Mouse (Mus musculus): ENCODE data around the gene Kctd21. TPM values are rescaled to one million over a fixed set of nuclear protein-coding genes. Genes with fewer than 3 reads are reported as not detected.

Gene Kctd21
- polyA plus RNA-seq, 1 experiment from 2014 or later, result 4.0 TPM

DNA sequence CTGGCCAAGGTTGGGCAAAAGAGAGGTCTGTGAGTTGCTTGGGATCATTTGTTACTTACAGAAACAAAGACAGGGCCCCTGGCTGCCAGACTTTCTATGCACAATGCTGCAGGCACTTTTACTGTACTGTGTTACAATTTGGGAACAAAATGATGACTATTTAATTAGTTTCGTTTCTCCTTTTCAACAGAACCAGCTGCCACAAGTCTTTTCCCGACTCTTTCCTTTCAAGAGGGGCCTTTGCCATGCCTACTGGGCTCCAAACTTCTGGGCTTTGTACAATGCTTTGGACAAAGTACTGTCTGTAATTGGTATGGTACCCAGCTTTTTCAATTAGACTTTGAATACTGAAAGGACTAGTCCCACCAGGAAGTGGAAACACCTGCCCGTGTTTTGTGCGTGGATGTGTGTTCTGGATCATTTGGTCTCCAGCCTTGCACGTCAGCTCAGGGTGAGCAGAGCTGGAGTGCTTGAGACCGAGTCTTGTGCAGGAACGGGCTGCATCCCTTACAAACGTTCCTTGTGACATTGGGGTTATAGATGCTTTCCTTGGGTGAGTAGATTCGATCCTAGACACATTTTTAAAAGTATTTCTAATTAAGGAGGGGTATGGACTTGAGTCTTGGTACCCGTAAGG, 51.5 kb downstream of the Kctd21 start:
- no peak overlapping the region for H3K4me3 ChIP-seq
- H3K9me3 ChIP-seq, result no peaks in the 10 kb centered on the region
- no peak overlapping the region for H3K27ac ChIP-seq (replicated peaks)
- H3K4me1 ChIP-seq, result no peaks in the 10 kb centered on the region
- H3K27me3 ChIP-seq (replicated peaks; ENCODE audit: low read depth, poor library complexity, severe bottlenecking), result no peaks in the 10 kb centered on the region
- WGBS, result 92% methylated on average over 10 of the region's 10 CpGs
- peaks cover 98% of the 10 kb centered on the region for H3K36me3 ChIP-seq (replicated peaks)
- DNase-seq (ENCODE audit: low spot score), result no peak

DNA sequence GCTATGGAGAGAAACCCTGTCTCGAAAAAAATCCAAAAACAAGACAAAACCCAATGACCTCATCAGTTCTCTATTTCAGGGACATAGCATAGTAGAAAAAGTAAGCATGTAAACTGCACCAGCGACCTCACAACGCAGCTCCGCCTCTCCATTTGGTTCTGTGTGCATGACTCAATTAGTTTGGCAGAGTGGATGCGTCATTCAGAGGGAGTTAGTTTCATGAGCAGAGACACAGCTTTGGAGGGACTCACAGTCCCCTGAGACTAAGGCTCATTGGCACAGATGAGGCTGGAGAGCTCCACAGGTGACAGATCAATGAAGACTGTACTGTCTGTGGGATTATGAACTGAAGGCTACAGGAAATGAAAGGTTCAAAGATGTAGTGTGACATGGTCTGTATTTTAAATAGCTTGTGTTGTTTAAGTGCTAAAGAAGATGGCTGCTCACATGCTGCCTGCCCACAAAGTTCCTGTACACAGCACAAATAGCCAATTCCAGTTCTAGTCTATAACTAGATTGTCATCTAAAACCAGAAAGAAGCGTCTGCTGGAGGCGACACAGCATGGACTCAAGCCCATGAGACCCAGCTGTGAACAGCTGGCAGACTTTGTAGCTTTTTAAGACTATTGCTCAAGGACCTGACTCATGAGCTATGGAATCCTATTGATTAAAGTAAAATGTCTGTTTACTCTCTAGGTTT, 54.1 kb downstream of the Kctd21 start:
- WGBS, result 91% methylated on average over 7 of the region's 7 CpGs
- Histone ChIP-seq H3K4me3 (no peak overlapping the region), H3K9me3 (no peaks in the 10 kb centered on the region), H3K4me1 (no peaks in the 10 kb centered on the region), H3K36me3 (replicated peaks) (peaks cover 99% of the 10 kb centered on the region), H3K27ac (replicated peaks) (no peak overlapping the region), H3K27me3 (replicated peaks; ENCODE audit: low read depth, poor library complexity, severe bottlenecking) (no peaks in the 10 kb centered on the region)
- no peak for DNase-seq (ENCODE audit: low spot score)

GRCm38 (mm10) chr7:97386806-97387370, 54.8 kb downstream of the Kctd21 start:
- DNase-seq (ENCODE audit: low spot score), result no peak
- H3K9me3 ChIP-seq, result no peaks in the 10 kb centered on the region
- no peaks in the 10 kb centered on the region for H3K27me3 ChIP-seq (replicated peaks; ENCODE audit: low read depth, poor library complexity, severe bottlenecking)
- H3K27ac ChIP-seq (replicated peaks), result no peak overlapping the region
- WGBS, result 91% methylated on average over 5 of the region's 5 CpGs
- no peak overlapping the region for H3K4me3 ChIP-seq
- H3K4me1 ChIP-seq, result no peaks in the 10 kb centered on the region
- H3K36me3 ChIP-seq (replicated peaks), result peaks cover 99% of the 10 kb centered on the region

- H3K9me3 ChIP-seq, result no peaks in the 10 kb centered on the region
- peaks cover 100% of the 10 kb centered on the region for H3K36me3 ChIP-seq (replicated peaks)
- no peaks in the 10 kb centered on the region for H3K4me1 ChIP-seq
- no peak for DNase-seq (ENCODE audit: low spot score)
- H3K27me3 ChIP-seq (replicated peaks; ENCODE audit: low read depth, poor library complexity, severe bottlenecking), result no peaks in the 10 kb centered on the region
- no peak overlapping the region for H3K27ac ChIP-seq (replicated peaks)
- H3K4me3 ChIP-seq, result no peak overlapping the region
- WGBS, result 93% methylated on average over 8 of the region's 8 CpGs
Observed at GRCm38 (mm10) chr7:97387561-97388147, 55.5 kb downstream of the Kctd21 start.

- H3K36me3 ChIP-seq (replicated peaks), result peaks cover 99% of the 10 kb centered on the region
Observed at GRCm38 (mm10) chr7:97388541-97388940, 56.4 kb downstream of the Kctd21 start.

DNA sequence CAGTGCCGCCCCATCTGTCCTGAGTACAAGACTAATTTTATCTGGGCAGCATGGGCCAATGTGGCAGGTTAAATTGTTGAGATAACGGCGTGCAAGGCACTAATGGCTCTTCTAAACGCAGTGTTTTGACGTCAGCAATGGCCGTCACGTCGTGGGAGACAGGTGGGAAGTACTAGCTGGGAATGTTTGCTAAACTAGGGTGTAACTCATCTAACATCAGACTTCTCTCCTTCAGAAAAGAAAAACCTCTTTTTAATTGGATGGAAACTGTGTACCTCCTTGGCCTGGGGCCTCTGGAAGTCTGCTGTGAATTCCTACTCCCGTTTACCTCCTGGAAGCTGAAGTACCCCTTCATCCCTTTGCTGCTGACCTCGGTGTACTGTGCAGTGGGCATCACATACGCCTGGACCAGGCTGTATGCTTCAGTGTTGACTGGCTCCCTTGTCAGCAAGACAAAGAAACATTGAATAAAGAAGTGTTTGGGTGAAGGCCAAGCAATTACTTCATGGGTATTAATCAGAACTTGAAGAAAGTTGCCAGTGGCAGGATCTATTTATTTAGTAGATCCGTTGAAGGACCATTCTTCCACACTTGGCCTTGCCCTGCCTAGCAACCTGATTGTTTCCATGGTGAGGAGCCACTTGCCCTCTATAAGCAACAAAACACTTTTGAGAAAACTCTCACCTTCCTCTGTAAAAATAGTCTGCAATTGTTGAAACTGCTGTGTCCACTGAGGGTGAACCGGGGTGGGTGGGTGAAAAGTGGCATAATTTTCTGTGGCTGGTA, 59.4 kb downstream of the Kctd21 start:
- Histone ChIP-seq H3K4me3 (no peak overlapping the region), H3K4me1 (no peaks in the 10 kb centered on the region), H3K36me3 (replicated peaks) (peaks cover 76% of the 10 kb centered on the region), H3K9me3 (no peaks in the 10 kb centered on the region), H3K27me3 (replicated peaks; ENCODE audit: low read depth, poor library complexity, severe bottlenecking) (no peaks in the 10 kb centered on the region), H3K27ac (replicated peaks) (no peak overlapping the region)
- no peak for DNase-seq (ENCODE audit: low spot score)
- 93% methylated on average over 13 of the region's 13 CpGs for WGBS

More at GRCm38 (mm10) chr7:97388541-97388940, 56.4 kb downstream of the Kctd21 start:
- Histone ChIP-seq H3K27ac (replicated peaks) (no peak overlapping the region), H3K4me3 (no peak overlapping the region), H3K27me3 (replicated peaks; ENCODE audit: low read depth, poor library complexity, severe bottlenecking) (no peaks in the 10 kb centered on the region), H3K9me3 (no peaks in the 10 kb centered on the region), H3K4me1 (no peaks in the 10 kb centered on the region)
- WGBS, result 91% methylated on average over 4 of the region's 4 CpGs
- DNase-seq (ENCODE audit: low spot score), result no peak

DNA sequence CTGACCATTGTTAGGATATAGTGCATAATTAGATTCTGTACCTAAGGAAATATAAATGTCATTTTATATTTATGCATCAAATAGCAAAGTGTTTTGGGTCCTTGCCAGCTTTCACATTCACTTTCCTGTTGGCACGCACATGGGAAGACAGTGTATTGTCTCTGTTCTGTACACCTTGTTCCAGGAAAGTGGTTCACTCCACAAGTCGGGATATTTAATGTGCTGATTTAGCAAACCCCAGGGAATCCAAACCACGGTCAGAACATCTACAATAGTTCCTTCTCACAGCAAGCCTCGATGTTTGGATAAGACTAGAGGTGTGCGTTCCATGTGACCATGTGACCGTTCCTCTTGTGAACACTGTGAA, 59.9 kb downstream of the Kctd21 start:
- Histone ChIP-seq H3K4me1 (no peaks in the 10 kb centered on the region), H3K36me3 (replicated peaks) (peaks cover 70% of the 10 kb centered on the region), H3K27me3 (replicated peaks; ENCODE audit: low read depth, poor library complexity, severe bottlenecking) (no peaks in the 10 kb centered on the region), H3K27ac (replicated peaks) (no peak overlapping the region), H3K9me3 (no peaks in the 10 kb centered on the region), H3K4me3 (no peak overlapping the region)
- 96% methylated on average over 6 of the region's 6 CpGs for WGBS
- no peak for DNase-seq (ENCODE audit: low spot score)

DNA sequence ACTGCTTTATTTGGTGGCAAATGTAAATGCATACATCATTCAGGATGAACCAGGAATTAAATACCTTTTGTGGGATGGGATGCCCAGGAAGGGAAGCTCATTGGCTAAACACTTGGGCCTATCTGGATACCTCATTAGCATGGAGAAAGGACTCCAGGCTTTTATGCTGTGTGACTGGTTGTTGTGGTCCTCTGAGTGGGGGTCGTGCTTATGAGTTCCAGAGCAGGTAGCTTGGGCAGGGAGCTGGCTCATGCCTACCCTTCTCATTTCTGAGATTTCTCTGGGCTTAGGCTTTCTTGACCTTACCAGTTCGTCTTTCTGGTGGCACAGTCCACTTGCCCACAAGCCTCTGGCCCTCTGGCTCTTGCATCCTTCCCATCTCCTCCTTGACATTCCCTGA, 62.2 kb downstream of the Kctd21 start:
- H3K4me1 ChIP-seq, result peaks cover 1% of the 10 kb centered on the region; the same call in 1 of the 2 replicates
- 69% methylated on average over 2 of the region's 2 CpGs for WGBS
- no peaks in the 10 kb centered on the region for H3K9me3 ChIP-seq
- H3K27ac ChIP-seq (replicated peaks), result no peak overlapping the region
- no peaks in the 10 kb centered on the region for H3K27me3 ChIP-seq (replicated peaks; ENCODE audit: low read depth, poor library complexity, severe bottlenecking)
- H3K36me3 ChIP-seq (replicated peaks), result peaks cover 47% of the 10 kb centered on the region
- DNase-seq (ENCODE audit: low spot score), result no peak
- H3K4me3 ChIP-seq, result no peak overlapping the region

- H3K4me1 ChIP-seq, result peaks cover 21% of the 10 kb centered on the region
- H3K36me3 ChIP-seq (replicated peaks), result peaks cover 29% of the 10 kb centered on the region
- H3K27ac ChIP-seq (replicated peaks), result no peak overlapping the region
- DNase-seq (ENCODE audit: low spot score), result no peak
- peaks cover 7% of the 10 kb centered on the region for H3K9me3 ChIP-seq
- H3K4me3 ChIP-seq, result no peak overlapping the region
- H3K27me3 ChIP-seq (replicated peaks; ENCODE audit: low read depth, poor library complexity, severe bottlenecking), result no peaks in the 10 kb centered on the region
- WGBS, result 90% methylated on average over 6 of the region's 6 CpGs
Observed at GRCm38 (mm10) chr7:97398943-97399342, 66.8 kb downstream of the Kctd21 start.

Other genes with a start within 250 kb of the Kctd21 start
- 1.8 TPM in 2 replicates for gene Usp35, start 307 bp upstream of the Kctd21 start, polyA plus RNA-seq (2016; fragmentation: Nextera tagmentation; extraction: Ambion mirVana)
- gene Alg8, start 39.3 kb downstream of the Kctd21 start, polyA plus RNA-seq (2016; fragmentation: Nextera tagmentation; extraction: Ambion mirVana), result 55.2 and 58.8 TPM in 2 replicates
- gene Ndufc2, start 67.7 kb downstream of the Kctd21 start, polyA plus RNA-seq (2016; fragmentation: Nextera tagmentation; extraction: Ambion mirVana), result 304 and 310 TPM in 2 replicates
- 0.26 and 0.45 TPM in 2 replicates for gene Thrsp, start 85.4 kb downstream of the Kctd21 start, polyA plus RNA-seq (2016; fragmentation: Nextera tagmentation; extraction: Ambion mirVana)
- 0.45 and 0.95 TPM in 2 replicates for gene Kctd14, start 119.0 kb downstream of the Kctd21 start, polyA plus RNA-seq (2016; fragmentation: Nextera tagmentation; extraction: Ambion mirVana)
- gene Ints4, start 148.6 kb downstream of the Kctd21 start, polyA plus RNA-seq (2016; fragmentation: Nextera tagmentation; extraction: Ambion mirVana), result 67.9 and 68.3 TPM in 2 replicates
- 35.9 and 38.0 TPM in 2 replicates for gene Aamdc, start 247.2 kb downstream of the Kctd21 start, polyA plus RNA-seq (2016; fragmentation: Nextera tagmentation; extraction: Ambion mirVana)
- 26.2 and 27.0 TPM in 2 replicates for gene Rsf1, start 247.6 kb downstream of the Kctd21 start, polyA plus RNA-seq (2016; fragmentation: Nextera tagmentation; extraction: Ambion mirVana)